Mouse (Mus musculus) layer of hippocampus, adult 9-10 months (tissue): ENCODE measurements around the gene Gm20388.
A peak's percentile ranks its signal among the peaks of the same experiment; 100 is the strongest.
"Not testable (repeated sequence)": the region's sequence is repeated elsewhere in the genome, so short reads cannot be mapped to it uniquely, and the experiment has no call there.

Experiments used
- DNase-seq: peaks from one replicate; pipeline ENCODE4 v3.0.0; 2022; ENCODE audit warnings: low spot score

The Gm20388 gene

GRCm38 (mm10) chr8:123387801-123388200 is 3477.2 kb downstream of the Gm20388 start:
- no peak for DNase-seq

DNA sequence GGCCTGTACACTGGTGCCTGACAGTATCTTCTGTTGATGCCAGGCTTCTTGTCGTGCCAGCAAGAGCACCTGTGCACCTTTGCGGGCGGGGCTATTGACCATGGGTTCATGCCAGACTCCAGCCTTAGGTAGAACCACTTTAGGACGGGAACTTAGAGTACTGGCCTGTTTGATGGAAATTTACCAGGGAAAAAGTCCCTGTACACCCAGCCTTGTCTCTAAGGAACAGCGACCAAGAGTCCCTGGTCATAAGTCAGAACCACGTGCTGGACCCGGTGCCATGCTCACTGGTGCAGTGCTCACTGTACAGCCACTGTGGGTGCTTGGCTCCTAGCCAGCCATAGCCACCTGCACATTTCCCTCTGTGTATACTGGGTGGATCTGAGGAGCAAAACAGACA is 3478.4 kb downstream of the Gm20388 start:
- no peak for DNase-seq

DNA sequence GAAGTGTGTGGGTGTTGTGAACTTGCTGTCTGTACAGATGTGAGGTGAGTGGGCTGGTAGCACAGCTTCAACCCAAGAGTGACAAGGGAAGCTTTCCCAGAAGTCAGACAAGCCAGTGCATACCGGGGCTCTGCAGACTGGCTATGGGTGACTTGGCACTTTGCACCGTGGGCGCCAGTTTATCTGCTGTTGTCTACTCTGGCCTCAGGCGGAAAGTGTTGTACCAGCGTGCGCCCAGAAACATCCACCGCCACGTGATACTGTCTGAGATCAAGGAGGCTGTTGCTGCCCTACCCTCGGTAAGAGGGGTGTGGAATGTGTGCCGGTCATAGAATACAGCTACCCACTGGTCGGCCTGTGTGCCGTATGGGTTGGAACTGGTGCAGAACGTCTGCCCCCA is 3487.7 kb downstream of the Gm20388 start:
- no peak for DNase-seq

GRCm38 (mm10) chr8:123401936-123402335 is 3491.3 kb downstream of the Gm20388 start:
- no peak for DNase-seq

DNA sequence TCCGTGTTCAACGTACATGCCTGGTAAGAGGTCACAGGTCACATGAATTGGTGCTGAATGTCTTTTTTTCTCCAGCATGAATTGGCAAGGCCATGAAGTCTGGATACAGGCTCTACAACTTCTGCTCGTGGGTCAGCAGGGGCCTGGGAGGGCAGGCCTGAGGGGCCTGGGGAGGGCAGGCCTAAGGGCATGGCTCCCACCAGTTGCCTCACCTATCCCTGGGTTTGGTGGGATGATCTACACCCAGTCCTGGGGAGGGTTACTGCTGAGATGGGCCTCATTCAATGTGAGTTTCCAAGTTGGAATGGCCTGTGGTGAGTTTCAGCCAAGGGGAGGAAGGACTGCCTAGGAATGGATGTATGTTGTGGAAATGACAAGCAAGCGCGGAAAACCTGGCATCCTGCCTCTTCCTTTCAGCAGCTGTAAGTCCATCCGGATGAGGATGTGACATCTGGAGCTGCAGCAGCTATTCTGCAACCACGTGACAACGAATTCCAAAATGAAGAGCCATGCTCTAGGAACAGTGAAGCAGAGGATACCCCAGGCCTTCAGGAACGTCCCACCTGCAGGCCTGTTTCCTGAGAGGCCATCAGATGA is 3492.2 kb downstream of the Gm20388 start:
- no peak for DNase-seq

DNA sequence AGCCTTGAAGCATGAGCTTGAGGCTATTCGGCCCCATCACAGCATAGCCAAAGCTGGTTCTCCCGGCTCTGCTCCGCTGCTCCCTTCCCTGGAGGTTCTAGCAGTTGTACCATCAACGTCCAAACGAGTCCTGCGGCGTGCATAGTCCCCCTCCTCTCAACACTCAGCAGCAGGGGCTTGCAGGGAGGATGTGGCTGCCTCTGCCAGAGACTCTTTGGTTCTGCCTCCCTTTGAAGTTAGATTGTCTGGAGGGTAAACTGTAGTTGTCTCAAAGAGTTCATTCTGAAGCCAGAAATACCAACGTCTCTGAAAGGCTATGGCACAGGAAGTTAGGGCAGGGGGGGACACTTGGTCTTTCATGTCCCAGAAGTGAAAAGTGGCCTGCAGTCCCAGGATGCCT is 3493.9 kb downstream of the Gm20388 start:
- DNase-seq: no peak

DNA sequence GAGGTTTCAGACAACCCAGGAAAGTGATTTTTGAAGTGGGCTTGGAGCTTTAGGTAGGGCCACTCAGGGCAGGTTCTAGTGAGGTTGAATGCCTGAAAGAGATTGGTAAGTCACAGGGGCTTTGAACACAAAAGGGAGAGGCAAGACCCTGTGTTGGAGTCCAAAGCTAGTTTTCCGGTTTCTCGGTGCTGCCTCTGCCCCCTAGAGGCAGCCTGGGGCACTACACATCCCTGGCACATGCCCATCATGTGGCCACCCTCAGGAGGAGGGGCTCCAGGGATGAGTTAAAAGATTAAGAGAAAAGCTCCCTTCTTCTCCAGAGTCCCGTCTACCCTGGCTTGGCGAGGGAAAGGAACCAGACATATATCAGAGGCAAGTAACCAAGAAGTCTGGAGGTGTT is 3496.1 kb downstream of the Gm20388 start, which contains the start of gene Mc1r:
Mc1r (plus strand) TSS at position 322 of the 400 bp plus-strand sequence.
- DNase-seq: peak; percentile 46

- DNase-seq: no peak
Measured at GRCm38 (mm10) chr8:123407612-123408011, 3497.0 kb downstream of the Gm20388 start.

GRCm38 (mm10) chr8:123408586-123409544 is 3498.2 kb downstream of the Gm20388 start:
- no peak for DNase-seq

- peak; percentile 35 for DNase-seq
Measured at GRCm38 (mm10) chr8:123410049-123410587, 3499.5 kb downstream of the Gm20388 start.

- DNase-seq: no peak
Measured at GRCm38 (mm10) chr8:123410788-123411187, 3500.1 kb downstream of the Gm20388 start.

DNA sequence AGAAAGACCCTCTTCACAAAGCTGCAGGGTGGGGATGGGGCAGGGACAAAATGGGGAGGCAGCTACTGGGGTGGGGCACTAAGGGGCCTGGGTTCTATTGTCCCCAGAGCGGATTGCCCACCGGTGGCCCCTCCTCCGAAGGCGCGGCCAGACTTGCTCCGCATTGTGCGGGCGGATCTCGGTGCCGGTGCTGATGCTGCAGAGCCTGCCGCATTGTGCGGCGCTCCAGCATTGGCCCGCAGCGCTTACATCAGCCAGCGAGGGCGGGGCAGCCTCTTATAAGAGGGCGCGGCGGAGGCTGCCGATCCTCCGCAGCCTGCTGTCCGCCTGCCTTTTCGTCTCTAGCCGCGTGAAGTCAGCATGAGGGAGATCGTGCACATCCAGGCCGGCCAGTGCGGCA is 3500.6 kb downstream of the Gm20388 start, which contains the start of gene Tubb3:
Tubb3 (plus strand) TSS at position 179 of the 400 bp plus-strand sequence.
- DNase-seq: peak; percentile 62

DNA sequence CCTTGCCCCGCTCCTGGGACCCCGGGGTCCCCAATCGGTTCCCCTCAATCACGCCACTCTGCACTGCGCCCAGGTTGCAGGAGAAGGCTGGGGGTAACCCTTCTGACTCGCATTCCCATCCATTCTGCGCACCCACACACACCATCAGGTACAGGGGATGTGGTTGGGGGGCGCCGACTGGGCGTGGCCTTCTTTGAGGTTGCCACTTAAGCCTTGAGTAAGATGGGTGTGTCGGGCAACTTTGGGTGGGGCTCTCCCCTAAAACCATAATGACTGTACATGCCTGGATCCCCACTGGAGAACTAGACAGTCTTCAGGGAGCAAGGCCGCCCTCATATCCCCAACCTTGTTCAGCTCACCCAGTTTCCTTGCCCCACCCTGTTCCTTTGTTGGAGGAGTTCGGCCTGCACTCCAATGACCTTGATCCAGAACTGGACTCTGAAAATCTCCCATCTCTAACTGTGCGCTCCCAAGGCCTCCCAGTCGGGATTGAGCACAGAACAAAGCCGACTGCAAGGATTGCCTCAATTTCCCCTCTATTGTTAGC is 3501.2 kb downstream of the Gm20388 start:
- no peak for DNase-seq

DNA sequence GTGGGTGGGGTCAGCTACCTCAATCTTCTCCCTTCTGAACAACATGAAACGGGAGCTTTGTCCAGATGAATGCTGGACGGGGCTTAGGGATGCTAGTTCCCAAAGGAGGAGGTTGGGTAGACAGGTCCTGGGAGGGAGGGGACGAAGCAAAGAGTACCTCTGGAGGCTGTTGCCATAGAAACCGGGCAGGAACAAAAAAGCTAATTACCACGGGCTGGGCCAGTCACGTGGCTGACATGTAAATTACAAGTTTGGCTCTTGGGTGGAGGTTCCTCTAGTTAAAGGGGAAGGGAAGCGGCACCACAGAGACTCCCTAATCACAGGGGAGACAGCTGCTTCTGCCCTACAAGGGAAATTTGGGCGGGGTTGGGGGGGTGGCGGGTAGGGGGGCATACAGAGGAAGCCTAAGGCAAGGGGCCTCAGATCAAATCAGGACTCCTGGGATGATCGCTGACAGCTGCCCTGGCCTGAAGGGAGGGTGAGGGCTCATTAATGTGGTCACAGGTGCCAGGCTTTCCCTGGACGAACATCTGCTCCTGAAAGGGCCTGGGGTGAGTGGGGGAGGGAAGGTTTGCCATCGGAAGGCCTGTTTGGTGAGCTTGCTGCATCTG is 3502.0 kb downstream of the Gm20388 start:
- DNase-seq: peak; percentile 66

DNA sequence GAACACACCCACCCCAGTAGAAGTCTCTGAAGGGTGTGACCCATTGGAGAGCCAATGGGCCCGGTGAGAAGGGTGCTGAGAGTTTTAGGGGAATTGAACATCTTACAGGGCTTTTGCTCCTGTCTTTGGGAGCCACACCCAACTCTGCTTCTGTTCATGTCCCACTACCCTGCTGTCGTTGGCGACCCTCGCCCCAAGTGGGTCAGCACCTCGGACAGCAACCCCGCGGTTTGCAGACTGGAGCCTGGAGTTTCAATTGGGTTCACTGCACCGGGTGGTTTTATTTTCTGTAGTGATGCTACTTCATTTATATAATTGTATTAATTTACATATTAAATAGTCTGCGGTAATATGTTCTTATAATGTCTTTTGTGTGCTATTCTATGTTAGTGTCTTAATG is 3503.6 kb downstream of the Gm20388 start:
- no peak for DNase-seq

GRCm38 (mm10) chr8:123414997-123415696 is 3504.5 kb downstream of the Gm20388 start:
- not testable (repeated sequence) for DNase-seq

DNA sequence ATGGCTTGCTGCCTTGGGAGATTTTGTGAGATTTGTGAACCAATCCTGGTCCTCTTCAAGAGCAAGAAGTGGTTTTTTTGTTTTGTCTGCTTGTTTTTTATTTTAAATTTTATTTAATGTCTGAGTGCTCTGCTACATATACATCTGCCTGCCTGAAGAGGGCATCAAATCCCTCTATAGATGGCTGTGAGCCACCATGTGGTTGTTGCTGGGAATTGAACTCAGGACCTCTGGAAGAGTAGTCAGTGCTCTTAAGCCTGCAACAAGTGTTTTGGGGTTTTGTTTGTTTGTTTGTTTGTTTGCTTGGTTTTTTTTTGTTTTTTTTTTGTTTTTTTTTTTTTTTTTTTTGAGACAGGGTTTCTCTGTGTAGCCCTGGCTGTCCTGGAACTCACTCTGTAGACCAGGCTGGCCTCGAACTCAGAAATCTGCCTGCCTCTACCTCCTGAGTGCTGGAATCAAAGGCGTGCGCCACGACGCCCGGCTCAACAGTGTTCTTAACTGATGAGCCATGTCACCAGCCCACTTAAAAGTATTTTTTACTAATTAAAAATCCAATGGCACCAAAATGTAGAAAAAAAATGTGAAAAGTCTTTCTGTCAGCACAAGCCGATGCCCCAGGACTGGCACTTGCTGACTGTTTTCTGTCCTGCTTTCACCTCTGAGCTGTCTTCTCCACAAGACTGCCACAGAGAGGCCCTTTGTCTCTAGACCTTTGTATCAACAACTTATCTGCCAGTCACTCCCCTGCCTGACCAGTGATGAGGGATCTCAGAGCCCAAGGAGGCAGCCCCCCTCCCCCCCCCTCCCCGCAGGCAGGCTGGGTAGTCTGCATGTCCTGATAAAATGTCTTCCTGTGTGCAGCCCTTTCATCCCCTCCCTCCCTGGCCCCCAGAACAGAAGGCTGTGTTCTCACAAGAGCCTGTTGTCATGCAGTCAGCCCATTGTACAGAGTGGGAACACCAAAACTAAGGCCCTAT is 3505.6 kb downstream of the Gm20388 start:
- DNase-seq: no peak

DNA sequence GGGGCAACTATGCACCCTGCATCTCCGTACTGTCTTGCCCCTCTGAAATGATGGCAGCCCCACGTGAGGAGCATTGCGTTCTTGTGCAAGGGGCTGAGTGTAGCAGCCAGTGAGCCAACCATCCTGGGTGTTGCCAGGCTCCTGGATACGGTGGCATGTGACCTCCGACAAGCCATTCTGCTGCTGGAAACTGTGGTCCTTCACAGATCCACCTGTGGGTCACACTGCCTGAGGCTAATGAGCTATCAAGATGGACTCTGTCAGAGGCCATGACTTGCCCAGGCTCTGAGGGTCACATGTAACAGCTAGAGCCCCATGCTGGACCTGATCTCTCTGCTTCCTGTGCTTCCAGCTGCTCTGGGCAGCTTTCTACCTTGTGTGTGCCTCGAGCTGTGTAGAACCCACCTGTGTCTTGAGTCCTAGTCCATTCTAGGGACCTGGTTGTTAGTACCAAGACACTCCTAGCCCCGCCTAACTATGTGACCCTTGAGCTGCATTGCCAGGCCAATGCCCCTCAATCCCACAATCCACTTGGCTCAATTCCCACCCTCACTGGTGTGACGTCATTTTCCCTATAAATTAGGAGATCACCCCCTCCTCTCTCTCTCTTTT is 3506.4 kb downstream of the Gm20388 start:
- no peak for DNase-seq

GRCm38 (mm10) chr8:123419711-123420110 is 3509.1 kb downstream of the Gm20388 start:
- no peak for DNase-seq
